Comparison of ENCODE assay signal across 8 mouse cellular contexts in the genomic region with DNA sequence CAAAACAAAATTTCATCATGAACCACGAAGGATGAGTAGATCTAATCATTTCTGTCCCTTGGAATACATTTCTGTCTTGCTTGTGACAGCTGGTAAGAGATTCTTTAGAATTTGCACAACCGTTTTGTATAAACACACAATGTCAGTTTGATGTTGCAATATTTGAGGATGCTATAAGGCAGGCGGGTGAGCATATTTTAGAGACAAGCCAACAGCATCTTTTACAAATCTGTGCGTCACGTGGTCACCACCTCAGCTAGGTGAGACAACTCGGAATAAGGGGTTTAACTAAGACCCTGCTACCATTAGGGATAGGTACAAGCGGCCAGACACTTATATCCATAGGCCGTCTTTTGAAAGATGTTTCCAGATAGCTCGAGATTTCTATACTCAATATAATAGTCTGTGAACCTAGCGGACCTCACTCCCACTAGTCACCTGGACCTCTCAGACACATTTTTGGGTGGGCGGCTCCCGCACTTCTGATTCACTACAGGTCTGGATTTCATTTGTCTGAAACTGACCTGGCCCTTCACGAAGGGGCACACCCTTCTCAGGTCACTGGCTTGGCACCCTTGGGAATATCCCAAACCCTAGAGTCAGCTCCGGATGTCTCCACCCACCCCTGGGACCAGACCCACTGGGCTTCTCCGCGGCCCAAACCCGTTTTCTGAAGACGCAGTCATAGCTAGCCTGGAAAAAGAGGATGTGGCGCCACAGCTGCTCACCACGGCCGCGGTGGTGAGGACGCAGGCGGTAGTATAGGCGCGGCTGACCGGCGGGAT. TPM values are rescaled to one million over a fixed set of nuclear protein-coding genes. Genes with fewer than 3 reads are reported as not detected.
DNase-seq lines count a peak whose midpoint lies in the region; ATAC-seq and TF ChIP-seq lines count a peak whose summit lies in the region.

No protein-coding gene starts in this region.

- peaks cover 17% of the 10 kb centered on the region for H3K4me1 ChIP-seq in heart, postnatal 0 days (ENCODE audit: control insufficient read depth, insufficient read depth)
- H3K4me1 ChIP-seq in ES-E14 (ENCODE audit: control insufficient read depth in 2 of 2, insufficient read depth in 2 of 2, low read length in 2 of 2, poor library complexity in 1 of 2) = peaks cover 0 to 9% of the 10 kb centered on the region in 2 experiments; a peak in 1 of 4 replicates
- H3K4me1 ChIP-seq in forebrain, embryonic 14.5 days (ENCODE audit: control insufficient read depth, insufficient read depth, low read length) = peaks cover 34% of the 10 kb centered on the region
- peaks cover 22% of the 10 kb centered on the region for H3K4me1 ChIP-seq in liver, embryonic 16.5 days (ENCODE audit: control insufficient read depth, low read depth, low read length)

- no peaks in the 10 kb centered on the region for H3K9me3 ChIP-seq in heart, postnatal 0 days (replicated peaks; ENCODE audit: control insufficient read depth, low read length)
- no peaks in the 10 kb centered on the region for H3K9me3 ChIP-seq in ES-E14 (ENCODE audit: control insufficient read depth, insufficient read depth, low read depth, low read length)
- no peaks in the 10 kb centered on the region for H3K9me3 ChIP-seq in forebrain, embryonic 14.5 days (replicated peaks; ENCODE audit: control insufficient read depth, low read length)
- no peaks in the 10 kb centered on the region for H3K9me3 ChIP-seq in liver, embryonic 16.5 days (replicated peaks; ENCODE audit: control insufficient read depth, low read length)

- in situ Hi-C loops in ES-E14 (cut with MboI; ENCODE audit: low sequenced_read_pairs in 2 of 2, unreplicated experiment in 2 of 2) = no loop called here

- peaks cover 11% of the 10 kb centered on the region for H3K36me3 ChIP-seq in heart, postnatal 0 days (replicated peaks; ENCODE audit: control insufficient read depth, insufficient read depth, low read length)
- 0 out of 2 replicates have a peak, but pooled peaks cover 7% of the 10 kb centered on the region for H3K36me3 ChIP-seq in ES-E14 (ENCODE audit: control insufficient read depth, insufficient read depth, low read length, poor library complexity, severe bottlenecking)
- peaks cover 10% of the 10 kb centered on the region for H3K36me3 ChIP-seq in forebrain, embryonic 14.5 days (ENCODE audit: control insufficient read depth, insufficient read depth, low read length)
- H3K36me3 ChIP-seq in liver, embryonic 16.5 days (ENCODE audit: control insufficient read depth, insufficient read depth) = peaks cover 15% of the 10 kb centered on the region

- 4% methylated on average over 28 of the region's 28 CpGs for WGBS in heart, postnatal 0 days
- WGBS in forebrain, embryonic 14.5 days = 6% methylated on average over 28 of the region's 28 CpGs
- WGBS in liver, embryonic 16.5 days (ENCODE audit: insufficient replicate concordance) = 4% methylated on average over 28 of the region's 28 CpGs

- no peak for DNase-seq in heart, postnatal 0 days (ENCODE audit: low spot score)
- DNase-seq in heart, postnatal 14 days = no peak
- DNase-seq in ES-E14 (ENCODE audit: low read depth, low spot score) = no peak
- DNase-seq in forebrain, embryonic 14.5 days (ENCODE audit: low spot score) = no peak
- DNase-seq in cerebellum, postnatal 14 days = no peak
- DNase-seq in urinary bladder, adult 2 months (ENCODE audit: low spot score) = no peak

- intact Hi-C loops in heart, postnatal 14 days (cut with DNase I) = no loop called here

- H3K4me2 ChIP-seq in heart, postnatal 0 days (ENCODE audit: low read depth, low read length) = peak overlapping the region; percentile 93
- H3K4me2 ChIP-seq in forebrain, embryonic 14.5 days (ENCODE audit: low read length) = peak overlapping the region; percentile 82
- peak overlapping the region; percentile 84 for H3K4me2 ChIP-seq in liver, embryonic 16.5 days (ENCODE audit: low read depth, low read length)

- no peak for TF ChIP-seq EP300 in heart, postnatal 0 days (IDR thresholded peaks at IDR 0.05; ENCODE audit: low read depth)

- no peak for TF ChIP-seq CTCF in heart, postnatal 0 days (IDR thresholded peaks at IDR 0.05; ENCODE audit: low read depth)

- H3K27me3 ChIP-seq in heart, postnatal 0 days (ENCODE audit: control insufficient read depth, insufficient read depth, low read length) = no peaks in the 10 kb centered on the region
- H3K27me3 ChIP-seq in forebrain, embryonic 14.5 days (replicated peaks; ENCODE audit: control insufficient read depth, insufficient read depth, low read length) = no peaks in the 10 kb centered on the region
- H3K27me3 ChIP-seq in liver, embryonic 16.5 days (ENCODE audit: control insufficient read depth, insufficient read depth, low read depth, low read length) = no peaks in the 10 kb centered on the region

- H3K4me3 ChIP-seq in heart, postnatal 0 days (ENCODE audit: low read depth, low read length) = peak overlapping the region; percentile 96
- H3K4me3 ChIP-seq in ES-E14 (ENCODE audit: insufficient read depth in 1 of 2, low read depth in 1 of 2, low read length in 2 of 2, poor library complexity in 1 of 2, severe bottlenecking in 1 of 2) = peak overlapping the region; percentile 78 to 99
- peak overlapping the region; percentile 70 for H3K4me3 ChIP-seq in forebrain, embryonic 14.5 days (ENCODE audit: low read depth, low read length)
- peak overlapping the region; percentile 100 for H3K4me3 ChIP-seq in liver, embryonic 16.5 days (ENCODE audit: low read depth, low read length)

- peak overlapping the region; percentile 88 for H3K27ac ChIP-seq in heart, postnatal 0 days (ENCODE audit: low read depth)
- no peak overlapping the region for H3K27ac ChIP-seq in ES-E14 (ENCODE audit: insufficient read depth, low read depth, low read length, poor library complexity, severe bottlenecking)
- H3K27ac ChIP-seq in forebrain, embryonic 14.5 days (ENCODE audit: low read depth, low read length) = peak overlapping the region; percentile 45
- peak overlapping the region; percentile 89 for H3K27ac ChIP-seq in liver, embryonic 16.5 days (ENCODE audit: low read length)

- H3K9ac ChIP-seq in heart, postnatal 0 days (replicated peaks; ENCODE audit: low read depth, low read length) = peak overlapping the region; percentile 80
- peak overlapping the region; percentile 87 for H3K9ac ChIP-seq in ES-E14 (ENCODE audit: insufficient read depth, low read depth, low read length, poor library complexity, severe bottlenecking)
- peak overlapping the region; percentile 79 for H3K9ac ChIP-seq in forebrain, embryonic 14.5 days (ENCODE audit: low read length)
- H3K9ac ChIP-seq in liver, embryonic 16.5 days (ENCODE audit: low read depth, low read length) = peak overlapping the region; percentile 97

- ATAC-seq in heart, postnatal 0 days (ENCODE audit: insufficient read depth, low read depth) = peak; percentile 4
- ATAC-seq in forebrain, embryonic 14.5 days = peak; percentile 31; the same call in 1 of the 2 replicates
- peak; percentile 0; the same call in 1 of the 2 replicates for ATAC-seq in liver, embryonic 16.5 days (ENCODE audit: low read depth)
- ATAC-seq in megakaryocyte progenitor cell, adult 5-6 weeks (replicated peaks; ENCODE audit: poor library complexity) = no peak

RNA-seq across cellular contexts. Expression of a gene that starts 0.8 kb away (rescaled TPM):
- total RNA-seq in heart, postnatal 0 days (2014; rRNA removed; ENCODE audit: low replicate concordance) = 3.1 and 5.5 TPM in 2 replicates
- polyA plus RNA-seq in heart, postnatal 0 days (2015; fragmentation: Nextera tagmentation; extraction: Ambion mirVana) = 11.2 and 11.4 TPM in 2 replicates
- total RNA-seq in heart, postnatal 14 days (2021) = 10 to 100 TPM in 1 of 2 experiments, 1 to 10 TPM in 1; 7.1 to 10.6 TPM
- total RNA-seq in ES-E14 (2012; rRNA removed) = 17.5 and 27.0 TPM in 2 replicates
- 25.8 and 27.1 TPM in 2 replicates for polyA plus RNA-seq in forebrain, embryonic 14.5 days (2014; fragmentation: Nextera tagmentation; extraction: Ambion mirVana)
- 23.6 and 24.1 TPM in 2 replicates for polyA plus RNA-seq in liver, embryonic 16.5 days (2015; fragmentation: Nextera tagmentation; extraction: Ambion mirVana)
- total RNA-seq in megakaryocyte progenitor cell, adult 5-6 weeks (2015) = 26.4 and 30.6 TPM in 2 replicates
- total RNA-seq in megakaryocyte progenitor cell, adult 5-6 weeks (2017) = 32.4 and 40.0 TPM in 2 replicates
- polyA plus RNA-seq in urinary bladder, adult 2 months (2012; rRNA removed) = 11.0 and 13.3 TPM in 2 replicates

RNA-seq across cellular contexts. Expression of a gene that starts 1.0 kb away (rescaled TPM):
- total RNA-seq in heart, postnatal 0 days (2014; rRNA removed; ENCODE audit: low replicate concordance) = 30.0 and 37.3 TPM in 2 replicates
- 32.3 and 36.5 TPM in 2 replicates for polyA plus RNA-seq in heart, postnatal 0 days (2015; fragmentation: Nextera tagmentation; extraction: Ambion mirVana)
- 10 to 100 TPM; 24.8 to 26.5 TPM for total RNA-seq in heart, postnatal 14 days (2021)
- 44.2 and 45.1 TPM in 2 replicates for total RNA-seq in ES-E14 (2012; rRNA removed)
- polyA plus RNA-seq in forebrain, embryonic 14.5 days (2014; fragmentation: Nextera tagmentation; extraction: Ambion mirVana) = 28.8 and 34.4 TPM in 2 replicates
- polyA plus RNA-seq in liver, embryonic 16.5 days (2015; fragmentation: Nextera tagmentation; extraction: Ambion mirVana) = 44.9 and 46.6 TPM in 2 replicates
- 30.7 and 33.0 TPM in 2 replicates for total RNA-seq in megakaryocyte progenitor cell, adult 5-6 weeks (2015)
- 41.4 and 43.5 TPM in 2 replicates for total RNA-seq in megakaryocyte progenitor cell, adult 5-6 weeks (2017)
- 21.7 and 25.5 TPM in 2 replicates for polyA plus RNA-seq in urinary bladder, adult 2 months (2012; rRNA removed)

RNA-seq across cellular contexts. Expression of a gene that starts 14.4 kb away (rescaled TPM):
- 19.6 and 20.6 TPM in 2 replicates for total RNA-seq in heart, postnatal 0 days (2014; rRNA removed; ENCODE audit: low replicate concordance)
- polyA plus RNA-seq in heart, postnatal 0 days (2015; fragmentation: Nextera tagmentation; extraction: Ambion mirVana) = 5.8 and 6.3 TPM in 2 replicates
- 10 to 100 TPM; 10.7 to 11.6 TPM for total RNA-seq in heart, postnatal 14 days (2021)
- total RNA-seq in ES-E14 (2012; rRNA removed) = 29.9 and 32.7 TPM in 2 replicates
- polyA plus RNA-seq in forebrain, embryonic 14.5 days (2014; fragmentation: Nextera tagmentation; extraction: Ambion mirVana) = 11.9 and 15.3 TPM in 2 replicates
- 5.4 and 7.1 TPM in 2 replicates for polyA plus RNA-seq in liver, embryonic 16.5 days (2015; fragmentation: Nextera tagmentation; extraction: Ambion mirVana)
- total RNA-seq in megakaryocyte progenitor cell, adult 5-6 weeks (2015) = 19.3 and 23.5 TPM in 2 replicates
- 28.4 and 41.3 TPM in 2 replicates for total RNA-seq in megakaryocyte progenitor cell, adult 5-6 weeks (2017)
- polyA plus RNA-seq in urinary bladder, adult 2 months (2012; rRNA removed) = 16.2 and 18.4 TPM in 2 replicates

RNA-seq across cellular contexts. Expression of a gene that starts 14.7 kb away (rescaled TPM):
- total RNA-seq in heart, postnatal 0 days (2014; rRNA removed; ENCODE audit: low replicate concordance) = 4.4 and 5.4 TPM in 2 replicates
- 6.0 and 8.1 TPM in 2 replicates for polyA plus RNA-seq in heart, postnatal 0 days (2015; fragmentation: Nextera tagmentation; extraction: Ambion mirVana)
- under 1 TPM; 0.76 to 0.86 TPM for total RNA-seq in heart, postnatal 14 days (2021)
- total RNA-seq in ES-E14 (2012; rRNA removed) = 2.3 and 4.2 TPM in 2 replicates
- 336 and 342 TPM in 2 replicates for polyA plus RNA-seq in forebrain, embryonic 14.5 days (2014; fragmentation: Nextera tagmentation; extraction: Ambion mirVana)
- polyA plus RNA-seq in liver, embryonic 16.5 days (2015; fragmentation: Nextera tagmentation; extraction: Ambion mirVana) = 1.6 and 1.8 TPM in 2 replicates
- total RNA-seq in megakaryocyte progenitor cell, adult 5-6 weeks (2015) = not detected in 2 replicates
- not detected in 2 replicates for total RNA-seq in megakaryocyte progenitor cell, adult 5-6 weeks (2017)
- 2.6 and 3.2 TPM in 2 replicates for polyA plus RNA-seq in urinary bladder, adult 2 months (2012; rRNA removed)

RNA-seq across cellular contexts. Expression of a gene that starts 35.8 kb away (rescaled TPM):
- 10.3 and 20.6 TPM in 2 replicates for total RNA-seq in heart, postnatal 0 days (2014; rRNA removed; ENCODE audit: low replicate concordance)
- 308 and 311 TPM in 2 replicates for polyA plus RNA-seq in heart, postnatal 0 days (2015; fragmentation: Nextera tagmentation; extraction: Ambion mirVana)
- total RNA-seq in heart, postnatal 14 days (2021) = 100 to 1,000 TPM; 202 to 214 TPM
- 97.4 and 139 TPM in 2 replicates for total RNA-seq in ES-E14 (2012; rRNA removed)
- polyA plus RNA-seq in forebrain, embryonic 14.5 days (2014; fragmentation: Nextera tagmentation; extraction: Ambion mirVana) = 180 and 191 TPM in 2 replicates
- 134 and 151 TPM in 2 replicates for polyA plus RNA-seq in liver, embryonic 16.5 days (2015; fragmentation: Nextera tagmentation; extraction: Ambion mirVana)
- total RNA-seq in megakaryocyte progenitor cell, adult 5-6 weeks (2015) = 642 and 695 TPM in 2 replicates
- 113 and 117 TPM in 2 replicates for total RNA-seq in megakaryocyte progenitor cell, adult 5-6 weeks (2017)
- 102 and 120 TPM in 2 replicates for polyA plus RNA-seq in urinary bladder, adult 2 months (2012; rRNA removed)
